Mouse (Mus musculus) adrenal gland, adult (tissue): ENCODE data around the gene D730048I06Rik.
"Not testable (repeated sequence)": the region's sequence is repeated elsewhere in the genome, so short reads cannot be mapped to it uniquely, and the experiment has no call there.

Experiments
- DNase-seq, 2 experiments: peaks; one replicate each; pipeline ENCODE4 v3.0.0; 2022 to 2023; ENCODE audit warnings: low spot score in 1 of 2; ENCODE audit not compliant: inconsistent age in 2 of 2

D730048I06Rik gene

GRCm38 (mm10) chr9:35790001-35790400 lies at the start of gene D730048I06Rik, which contains the start of gene Gm27235:
Gene D730048I06Rik (minus strand): TSS chr9:35790112.
Gene Gm27235 (minus strand): TSS chr9:35790101.
- DNase-seq: no peak

GRCm38 (mm10) chr9:35817881-35818280 lies 28.0 kb upstream of the D730048I06Rik start:
- not testable (repeated sequence) for DNase-seq

GRCm38 (mm10) chr9:35798146-35798545 lies 8.2 kb upstream of the D730048I06Rik start:
- DNase-seq: no peak

GRCm38 (mm10) chr9:35778009-35778408 lies 11.9 kb downstream of the D730048I06Rik start, which contains the start of gene Gm17727:
Gene Gm17727 (minus strand): TSS chr9:35778109.
- DNase-seq: no peak

GRCm38 (mm10) chr9:35756843-35757242 lies 33.1 kb downstream of the D730048I06Rik start:
- DNase-seq: no peak

- DNase-seq: no peak
These were observed 49.2 kb downstream of the D730048I06Rik start, which contains the start of gene Gm17677 for GRCm38 (mm10) chr9:35740749-35741148. Gene Gm17677 (plus strand): TSS chr9:35741049.
